Mouse (Mus musculus) left cerebral cortex, adult 8-10 months (tissue): Measurements from ENCODE around the gene Ciapin1. TPM values are rescaled to one million over a fixed set of nuclear protein-coding genes. Genes with fewer than 3 reads are reported as not detected.

Experiments
- DNase-seq, 2 experiments: peaks; one replicate each; pipeline ENCODE4 v3.0.0; 2022; ENCODE audit warnings: low spot score in 2 of 2
- total RNA-seq, 4 experiments: library from RNA; stranded (reverse); gene quantifications; 2 replicates each; pipeline ENCODE4 v1.2.4; 2022

Ciapin1 gene
- total RNA-seq, 4 experiments from 2014 or later: 70.8 to 75.9 (median 72.0) TPM

DNA sequence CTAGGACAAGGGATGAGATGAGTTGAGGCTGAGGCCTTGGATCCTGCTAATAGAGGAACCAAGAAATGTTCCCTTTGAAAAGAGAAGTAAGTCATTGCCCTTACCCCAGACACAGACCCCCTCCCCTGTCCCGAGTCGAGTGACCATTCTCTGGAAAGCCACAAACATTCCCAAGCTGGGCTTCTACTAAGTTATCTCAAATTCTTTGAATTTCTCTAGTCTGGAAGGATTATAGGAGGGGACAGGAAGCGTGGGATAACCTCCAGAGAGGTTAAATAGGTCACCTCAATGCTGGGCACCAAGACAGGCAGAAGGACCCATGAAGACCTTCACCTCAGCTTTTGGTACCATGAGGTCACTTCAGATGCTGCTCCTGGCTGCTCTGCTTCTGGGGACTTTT, 28.0 kb downstream of the Ciapin1 start, which contains the start of gene Ccl17:
TSS of gene Ccl17 (plus strand) at position 301 of the 400 bp plus-strand sequence.
- DNase-seq: no peak

DNA sequence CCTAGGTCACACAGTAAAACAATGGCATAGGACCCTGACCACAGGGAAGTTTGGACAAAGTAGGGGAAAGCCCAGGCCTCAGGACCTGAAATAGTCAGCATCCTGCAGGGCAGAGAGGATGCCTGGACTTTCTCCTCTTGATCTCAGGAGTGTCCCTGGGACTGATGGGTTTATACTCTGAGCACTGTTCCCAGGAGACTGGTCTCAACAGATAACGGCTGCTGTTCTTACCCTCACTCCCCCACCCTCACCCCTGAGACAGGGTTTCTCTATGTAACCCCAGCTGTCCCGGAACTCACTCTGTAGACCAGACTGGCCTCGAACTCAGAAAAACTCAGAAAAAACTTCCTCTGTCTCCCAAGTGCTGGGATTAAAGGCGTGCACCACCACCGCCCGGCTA, 29.8 kb downstream of the Ciapin1 start:
- DNase-seq: no peak

DNA sequence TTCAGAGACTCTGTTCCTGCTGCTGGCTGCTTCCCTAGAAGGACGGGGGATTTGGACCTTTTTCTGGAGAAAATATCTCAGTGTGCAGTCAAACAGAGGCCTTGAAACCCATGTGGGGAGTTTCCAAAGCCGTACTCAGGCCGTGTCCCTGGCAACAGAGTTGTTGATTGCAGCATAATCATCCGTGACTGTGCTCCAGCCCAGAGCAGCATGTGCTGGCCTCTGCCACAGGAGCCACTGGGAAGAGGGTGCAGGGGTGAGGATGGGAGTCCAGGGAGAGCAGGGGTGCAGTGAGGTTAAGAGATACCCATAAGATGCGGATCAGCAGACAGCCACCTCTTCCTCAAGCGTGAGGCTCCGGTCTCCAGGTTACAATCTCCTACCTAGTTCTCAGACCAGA, 30.7 kb downstream of the Ciapin1 start:
- no peak for DNase-seq

DNA sequence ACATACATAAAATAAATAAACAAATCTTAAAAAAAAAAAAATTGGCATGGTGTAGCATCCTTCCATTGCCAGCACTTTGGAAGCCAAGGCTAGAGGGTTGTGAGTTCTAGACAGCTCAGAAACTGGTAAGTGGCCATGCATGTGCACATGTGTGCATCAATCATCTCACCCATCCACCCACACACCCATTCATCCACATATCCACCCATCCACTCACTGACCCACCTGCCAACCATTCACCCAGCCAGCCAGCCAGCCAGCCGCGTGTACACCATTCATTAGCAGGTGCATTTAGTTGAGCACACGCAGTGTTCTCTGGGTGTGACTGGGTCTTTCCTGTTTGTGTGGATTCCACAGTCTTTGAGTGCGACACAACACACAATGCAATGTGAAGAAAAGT, 32.3 kb downstream of the Ciapin1 start:
- DNase-seq: no peak

DNA sequence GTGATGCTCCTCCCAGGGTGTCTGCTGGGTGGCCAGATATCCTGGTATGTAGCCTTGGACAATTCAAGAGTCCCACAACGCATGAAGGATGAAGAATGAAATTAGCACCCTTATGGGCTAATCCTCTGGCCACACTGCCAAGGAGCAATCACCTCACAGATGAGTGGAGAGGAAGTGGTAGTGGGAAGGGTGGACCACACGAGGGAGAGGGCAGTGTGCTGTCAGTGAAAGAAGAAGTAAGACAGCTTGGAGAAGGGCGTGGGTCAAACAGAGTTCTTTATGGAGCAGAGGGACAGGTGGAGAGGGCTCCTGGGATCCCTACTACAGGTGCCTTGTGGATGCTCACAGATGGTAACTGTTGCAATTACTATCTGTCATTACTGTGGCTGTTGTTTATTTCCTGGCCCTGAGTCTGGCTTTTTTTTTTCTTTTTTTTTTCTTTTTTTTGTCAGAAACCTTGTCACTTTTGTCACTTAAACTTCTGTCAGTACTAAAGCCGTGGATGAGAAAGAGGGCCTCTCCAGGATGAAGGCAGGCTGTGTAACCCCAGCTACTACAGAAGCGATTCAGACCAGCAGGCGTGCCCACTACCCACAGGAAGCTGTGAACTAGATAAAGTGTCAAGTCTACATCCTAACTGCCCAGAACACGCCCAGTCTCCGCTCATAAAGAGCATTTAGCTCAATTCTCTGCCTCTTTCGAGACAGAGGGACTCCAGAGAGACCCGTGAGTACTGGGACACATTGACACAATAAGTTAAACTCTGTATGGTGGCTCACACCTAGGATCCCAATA, 33.4 kb downstream of the Ciapin1 start:
- DNase-seq: no peak

DNA sequence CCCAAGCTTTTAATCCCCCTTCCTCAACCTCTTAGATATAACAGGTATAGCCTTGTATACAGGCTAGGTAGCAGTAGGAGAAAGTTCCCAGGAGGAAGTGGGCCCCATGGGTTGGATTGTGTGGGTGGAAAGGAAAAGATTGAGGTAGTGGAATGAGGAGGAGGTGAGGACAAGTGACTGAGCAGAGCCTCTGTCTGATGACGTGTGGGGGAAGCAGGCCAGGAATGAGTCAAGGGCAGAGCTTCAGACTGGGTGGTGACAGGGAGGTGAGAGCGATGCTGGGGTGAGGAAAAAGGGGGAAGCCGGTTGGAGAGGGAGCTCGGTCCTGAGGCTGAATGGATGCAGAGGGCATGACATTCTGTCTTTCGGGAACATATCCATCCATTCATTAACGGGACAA, 34.6 kb downstream of the Ciapin1 start:
- DNase-seq: peak in 1 of 2 experiments; percentile 70

DNA sequence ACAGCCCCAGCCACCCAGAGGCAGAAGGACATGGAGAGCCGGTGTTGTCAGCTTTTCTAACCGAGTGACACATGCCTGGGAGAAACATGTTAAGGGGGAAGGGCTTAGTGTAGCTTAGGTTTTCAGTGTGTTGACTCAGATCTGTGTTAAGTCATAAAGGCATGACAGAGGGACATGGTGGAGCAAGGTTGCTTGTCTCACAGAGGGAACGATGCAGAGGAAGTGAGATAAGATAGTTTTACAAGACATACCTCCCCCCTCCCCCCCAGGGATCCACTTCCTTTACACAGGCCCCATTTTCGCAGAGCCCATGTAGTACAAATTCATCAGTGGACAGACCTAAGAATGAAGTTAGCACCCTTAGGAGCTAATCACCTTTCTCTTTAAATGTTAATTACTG, 35.8 kb downstream of the Ciapin1 start:
- DNase-seq: no peak

DNA sequence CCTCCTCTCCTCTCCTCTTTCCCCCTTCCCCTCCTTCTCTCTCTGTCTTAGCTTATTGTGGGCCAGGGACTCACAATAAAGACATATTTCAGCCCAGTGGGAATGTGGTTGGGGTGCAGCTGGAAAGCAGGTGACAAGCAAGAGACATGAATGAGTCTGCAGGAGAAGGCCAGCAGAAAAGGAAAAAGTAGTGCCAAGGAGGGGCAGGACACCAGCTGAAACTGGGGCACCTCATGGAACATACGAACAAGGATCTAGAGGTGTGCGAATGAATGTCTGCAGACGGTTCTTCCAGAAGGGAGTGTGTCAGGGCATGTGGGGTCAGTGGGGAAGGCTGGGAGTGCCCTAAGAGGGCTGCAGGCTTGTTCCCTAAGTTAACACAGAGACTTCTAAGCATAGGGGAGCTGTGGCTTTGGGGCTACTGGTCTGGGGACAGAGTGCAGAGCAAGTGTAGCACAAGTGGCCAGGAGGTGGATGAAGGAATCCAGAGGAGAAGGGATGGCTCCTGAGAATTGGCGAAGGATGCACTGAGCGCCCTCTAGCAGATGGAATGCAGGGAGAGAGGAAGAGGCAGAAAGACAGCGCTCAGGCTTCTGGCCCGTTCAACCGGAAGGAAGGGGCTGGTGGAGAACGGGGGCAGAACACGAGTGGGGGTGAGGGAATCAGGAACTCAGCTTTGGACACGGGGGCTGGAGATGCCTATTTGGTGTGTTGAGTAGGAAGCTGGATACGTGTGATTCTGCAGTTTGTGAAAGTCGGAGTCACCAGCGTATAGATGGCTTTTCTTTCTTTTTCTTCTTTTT, 36.7 kb downstream of the Ciapin1 start:
- DNase-seq: peak in 1 of 2 experiments; percentile 77

DNA sequence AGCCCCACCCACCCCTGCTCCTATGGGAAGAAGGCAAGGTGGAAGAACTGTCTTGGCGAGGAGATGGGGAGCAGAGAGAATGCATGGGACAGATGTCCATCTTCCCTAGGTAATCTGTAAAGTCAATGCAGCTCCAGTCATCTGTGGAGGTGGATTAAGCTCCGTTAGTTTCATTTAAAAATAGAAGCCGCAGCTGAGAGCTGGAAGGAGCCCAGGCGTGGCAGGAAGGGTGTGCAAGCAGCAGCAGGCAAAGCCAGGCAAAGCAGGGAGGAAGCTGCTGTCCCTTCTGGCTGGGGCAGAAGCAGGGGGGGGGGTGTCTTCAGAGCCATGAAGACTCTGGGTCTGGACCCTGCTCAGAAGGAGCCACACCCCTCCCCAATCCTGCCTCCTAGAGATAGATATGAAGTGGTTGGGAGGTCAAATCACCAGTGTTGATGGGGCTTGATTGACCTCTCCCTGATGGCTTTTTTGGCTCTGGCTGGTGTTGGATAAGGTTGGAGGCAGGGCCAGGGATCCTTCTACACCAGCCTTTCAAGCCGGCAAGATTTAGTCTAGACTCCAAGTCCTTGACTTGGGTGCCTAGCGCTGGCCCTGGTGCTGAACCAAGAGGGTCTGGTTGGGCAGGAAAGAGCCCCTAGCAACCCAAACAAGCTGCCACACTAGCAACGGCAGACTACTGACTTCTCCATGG, 37.7 kb downstream of the Ciapin1 start:
- peak in 1 of 2 experiments; percentile 72 for DNase-seq

DNA sequence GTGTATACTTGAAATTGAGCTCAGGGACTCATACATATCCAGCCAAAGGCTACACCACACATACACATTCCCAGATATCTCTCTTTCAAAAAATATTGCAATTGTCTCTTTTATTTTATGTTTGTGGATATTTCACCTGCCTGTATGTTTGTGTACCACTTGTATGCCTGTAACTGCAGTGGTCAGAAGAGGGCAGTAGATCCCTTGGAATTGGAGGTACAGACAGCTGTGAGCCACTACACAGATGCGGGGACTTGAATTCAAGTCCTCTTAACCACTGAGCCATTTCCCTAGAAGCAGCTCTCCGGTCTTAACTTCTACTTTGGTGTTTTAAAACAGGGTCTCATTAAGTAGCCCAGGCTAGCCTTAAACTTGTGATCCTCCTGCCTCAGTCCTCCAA, 43.4 kb downstream of the Ciapin1 start:
- DNase-seq: no peak

DNA sequence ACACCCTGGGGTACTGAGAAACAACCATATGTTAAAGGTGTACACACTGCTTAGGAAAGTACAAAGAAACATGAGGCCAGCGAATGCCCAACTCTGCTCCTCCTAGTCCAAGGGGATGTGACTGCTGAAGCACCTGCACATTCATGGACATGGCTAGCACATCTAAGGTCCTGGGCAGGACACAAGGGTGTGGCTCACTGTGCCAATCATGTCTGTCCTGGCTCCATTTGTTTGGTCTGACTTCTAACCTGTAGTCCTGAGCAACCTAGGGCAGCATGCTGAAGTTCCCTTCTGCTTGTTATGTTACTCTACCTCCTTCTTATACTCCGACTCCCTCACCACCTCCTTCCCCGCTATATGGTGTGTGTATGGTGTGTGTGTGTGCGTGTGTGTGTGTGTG, 43.8 kb downstream of the Ciapin1 start:
- no peak for DNase-seq

DNA sequence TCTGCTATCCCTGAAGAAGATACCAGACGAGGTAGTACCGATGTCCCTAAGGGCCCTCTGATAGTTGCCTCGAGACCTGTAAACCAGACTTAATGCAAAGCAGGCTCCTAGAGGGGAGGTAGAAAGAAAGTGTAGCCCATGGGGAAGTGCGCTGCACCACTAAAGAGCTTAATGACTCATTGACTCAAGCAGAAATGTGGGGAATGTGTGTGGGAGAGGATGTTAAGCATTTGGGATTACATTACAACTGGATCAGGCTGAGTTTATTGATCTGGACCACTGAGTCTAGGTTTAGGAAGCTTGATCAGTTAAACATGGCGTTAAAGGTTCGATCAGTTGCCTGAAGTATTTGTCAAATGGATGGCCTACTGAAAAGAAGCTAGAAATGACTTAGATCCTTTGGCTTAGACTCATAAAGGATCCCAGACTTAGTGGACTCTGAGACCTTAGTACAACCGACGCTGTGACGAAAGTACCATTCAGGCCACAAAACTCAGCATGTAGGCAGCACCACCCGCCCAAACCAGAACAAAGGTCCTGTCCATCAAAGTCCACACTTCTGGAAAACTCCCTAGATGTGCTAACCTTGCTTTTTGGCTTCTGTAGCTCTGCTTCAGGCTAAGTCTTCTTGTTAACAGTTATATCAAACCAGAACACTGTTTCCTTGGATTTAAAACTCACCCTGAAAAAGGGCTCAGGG, 48.8 kb downstream of the Ciapin1 start:
- no peak for DNase-seq

DNA sequence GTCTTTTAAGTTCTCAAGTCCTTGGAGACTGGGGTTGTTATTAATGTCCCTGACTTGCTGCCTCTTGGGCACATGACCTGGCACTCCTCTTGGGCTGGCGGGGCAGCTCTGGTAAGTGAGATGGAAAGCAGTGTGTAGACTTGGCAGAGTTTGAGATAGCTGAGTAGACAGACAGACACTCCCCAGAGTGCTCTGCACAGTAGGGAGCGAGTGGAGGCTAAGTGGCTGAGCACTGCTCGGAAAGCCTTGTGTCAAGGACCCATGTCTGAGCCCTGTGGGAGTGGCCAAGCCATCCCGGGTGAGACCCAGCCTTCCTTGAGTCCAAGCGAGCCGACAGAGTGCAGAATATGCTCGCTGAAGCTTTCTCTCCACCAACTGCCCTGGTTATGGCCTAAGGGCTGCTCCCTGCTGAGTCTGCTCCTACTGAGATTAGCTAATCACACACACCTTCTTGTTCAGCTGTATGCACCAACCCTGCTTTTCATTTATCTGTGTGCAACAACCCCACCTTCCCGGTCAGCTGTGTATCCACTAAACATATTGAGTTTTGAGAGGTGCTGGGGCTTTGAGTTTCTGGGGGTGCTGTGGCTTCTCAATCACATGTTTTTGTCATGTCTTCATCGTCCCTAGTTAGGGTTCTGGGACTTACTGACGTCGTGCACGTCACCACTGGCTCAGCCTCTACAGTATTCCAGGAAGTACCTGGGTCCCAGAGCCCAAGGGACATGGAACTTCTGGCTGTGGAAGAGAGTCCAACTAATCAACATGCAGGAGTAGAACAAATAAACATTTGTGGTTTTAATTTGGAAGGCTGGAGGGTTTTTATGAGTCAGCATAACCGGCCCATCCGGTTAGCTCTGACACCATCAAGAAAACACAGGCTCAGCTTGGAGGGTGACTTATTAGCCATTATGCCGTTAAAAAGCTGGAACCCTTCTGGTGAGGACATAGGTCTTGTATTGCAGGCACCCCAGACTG, 50.3 kb downstream of the Ciapin1 start:
- no peak for DNase-seq

DNA sequence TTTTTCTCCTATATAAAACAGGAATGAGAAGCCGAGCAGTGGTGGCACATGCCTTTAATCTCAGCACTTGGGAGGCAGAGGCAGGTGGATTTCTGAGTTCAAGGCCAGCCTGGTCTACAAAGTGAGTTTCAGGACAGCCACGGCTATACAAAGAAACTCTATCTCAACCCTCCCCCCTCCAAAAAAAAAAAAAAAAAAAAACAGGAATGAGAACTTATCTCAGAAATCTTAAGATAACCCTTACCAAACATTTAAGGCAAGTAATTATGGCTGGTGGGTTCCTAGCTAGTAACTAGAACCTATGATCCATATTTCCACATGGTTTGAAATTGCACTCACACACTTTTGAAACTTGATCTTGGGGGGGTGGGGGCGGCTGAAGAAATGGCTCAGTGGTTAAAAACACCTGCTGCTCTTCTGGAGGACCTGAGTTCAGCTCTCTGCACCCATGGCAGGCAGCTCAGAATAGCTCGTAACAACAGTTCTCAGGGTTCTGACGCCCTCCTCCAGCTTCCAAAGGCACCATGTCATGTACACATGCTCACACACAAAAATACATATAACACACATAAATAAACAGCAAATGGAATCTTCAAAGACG, 52.1 kb downstream of the Ciapin1 start:
- no peak for DNase-seq

DNA sequence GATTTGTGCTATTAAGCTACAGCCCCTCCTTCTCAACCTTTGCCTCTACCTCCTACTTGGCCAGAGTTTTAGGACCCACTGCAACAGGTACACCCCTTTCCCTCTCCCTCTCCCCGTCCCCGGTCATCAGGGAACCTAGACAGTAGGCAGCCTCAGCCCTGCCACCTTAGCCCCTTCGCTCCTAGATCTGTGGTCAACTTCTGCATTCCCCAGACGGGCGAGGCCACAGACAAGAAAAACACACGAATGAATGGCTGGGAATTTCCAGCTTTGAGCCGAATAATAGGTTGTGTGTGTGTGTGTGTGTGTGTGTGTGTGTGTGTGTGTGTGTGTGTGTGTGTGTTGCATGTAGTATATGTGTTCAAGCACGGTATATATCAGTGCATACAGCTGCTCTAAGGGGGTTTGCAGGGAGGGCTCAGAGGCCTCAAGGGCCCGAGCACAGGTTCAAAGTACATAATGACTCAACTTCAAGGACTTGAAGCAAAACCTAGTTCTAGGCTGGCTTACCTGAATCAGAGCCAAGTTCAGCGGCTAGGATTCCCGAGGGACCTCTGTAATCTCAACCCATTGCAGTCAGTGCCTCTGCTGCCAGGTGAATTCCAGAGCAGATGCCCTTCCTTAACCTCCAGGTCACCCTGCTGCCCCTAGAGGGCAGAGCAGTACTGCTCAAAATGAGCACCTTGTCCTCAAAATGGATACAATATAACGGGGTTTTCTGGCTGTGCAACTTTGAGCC, 52.7 kb downstream of the Ciapin1 start:
- no peak for DNase-seq

DNA sequence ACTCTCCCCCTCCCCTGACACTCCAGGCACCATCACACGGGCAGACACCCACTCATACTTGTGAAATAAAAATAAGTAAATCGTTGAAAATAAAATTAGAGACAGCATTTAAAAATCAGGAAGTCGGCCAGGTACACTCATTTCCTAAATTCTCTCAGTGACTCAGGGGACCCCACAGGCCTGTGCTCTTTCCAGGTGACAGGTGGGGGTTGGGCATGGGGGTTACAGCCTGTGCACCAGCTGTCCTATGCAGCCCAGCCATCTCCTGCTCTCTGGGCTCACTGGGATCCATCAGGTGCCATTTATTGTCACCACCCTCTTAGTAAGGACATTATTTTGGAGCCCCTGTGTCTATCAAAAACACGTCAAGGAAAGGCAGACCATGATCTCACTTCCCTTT, 54.3 kb downstream of the Ciapin1 start:
- DNase-seq: no peak

DNA sequence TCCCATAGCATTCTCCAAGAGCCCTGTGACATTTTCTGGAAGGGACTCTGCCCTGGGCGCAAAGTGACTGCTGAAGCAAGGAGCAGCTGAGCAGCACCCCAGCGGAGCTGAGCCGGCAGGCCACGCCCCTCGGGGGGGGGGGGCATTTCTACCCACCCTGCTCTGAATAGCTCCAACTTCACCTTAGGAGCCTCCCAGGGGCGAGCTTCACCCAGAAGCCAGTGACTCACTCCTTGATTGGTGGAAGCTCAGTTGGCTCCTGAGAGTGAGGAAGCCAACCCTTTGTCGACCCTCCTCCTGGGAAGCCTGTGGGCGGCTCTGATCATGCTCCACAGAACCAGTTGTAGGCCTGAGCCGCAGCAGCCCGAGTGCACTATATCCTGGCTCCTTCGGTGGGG, 56.3 kb downstream of the Ciapin1 start:
- no peak for DNase-seq

DNA sequence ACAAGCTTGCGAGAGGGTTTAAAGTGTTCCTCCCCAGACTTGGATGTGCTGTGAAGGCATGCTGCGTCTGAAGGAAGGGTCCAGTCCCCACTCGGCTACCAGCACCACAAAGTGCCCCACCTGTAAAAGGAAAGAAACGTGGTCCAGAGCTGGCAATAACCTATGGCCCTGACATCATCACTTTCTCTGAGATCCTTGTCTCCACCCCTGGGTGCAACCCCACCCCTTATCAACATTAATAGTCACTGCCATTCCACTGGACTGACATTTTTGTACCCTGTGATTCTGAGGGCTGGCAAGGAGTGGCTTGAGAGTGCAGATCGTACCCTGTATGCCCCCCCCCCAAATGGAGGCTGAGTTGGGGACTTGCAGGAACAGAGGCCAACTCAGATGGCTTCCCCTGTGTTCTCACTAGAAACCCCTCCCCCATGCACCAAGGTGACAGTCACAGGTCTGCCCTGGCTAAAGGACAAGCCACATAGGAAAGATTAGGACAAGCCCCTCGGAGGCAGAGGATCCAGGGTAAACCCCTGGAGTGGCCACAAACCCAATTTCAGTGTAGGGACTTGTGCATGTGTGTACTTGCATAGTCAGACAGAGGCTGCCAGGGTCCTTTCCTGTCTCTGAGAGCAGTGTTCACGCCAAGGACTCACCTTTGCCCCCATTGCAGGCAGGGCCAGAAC, 56.9 kb downstream of the Ciapin1 start:
- DNase-seq: no peak
